Mouse (Mus musculus) megakaryocyte, embryonic 14.5 days (primary cell): ENCODE measurements at regions not wholly inside any gene's neighbourhood (a gene's known extent, or its start where the extent isn't known, plus 50 kb on each side); places are given as distances from the start of the nearest gene placed in this dataset.

Experiments used
- FLI1 ChIP-seq: IDR thresholded peaks from 2 replicates; pipeline ENCODE4 v1.6.1; 2012; ENCODE audit warnings: low read length, inconsistent platforms, mixed read lengths
- GATA1 ChIP-seq: IDR thresholded peaks from 3 replicates; pipeline ENCODE4 v1.6.1; 2012; ENCODE audit warnings: mixed read lengths, low read length, inconsistent platforms, borderline replicate concordance

DNA sequence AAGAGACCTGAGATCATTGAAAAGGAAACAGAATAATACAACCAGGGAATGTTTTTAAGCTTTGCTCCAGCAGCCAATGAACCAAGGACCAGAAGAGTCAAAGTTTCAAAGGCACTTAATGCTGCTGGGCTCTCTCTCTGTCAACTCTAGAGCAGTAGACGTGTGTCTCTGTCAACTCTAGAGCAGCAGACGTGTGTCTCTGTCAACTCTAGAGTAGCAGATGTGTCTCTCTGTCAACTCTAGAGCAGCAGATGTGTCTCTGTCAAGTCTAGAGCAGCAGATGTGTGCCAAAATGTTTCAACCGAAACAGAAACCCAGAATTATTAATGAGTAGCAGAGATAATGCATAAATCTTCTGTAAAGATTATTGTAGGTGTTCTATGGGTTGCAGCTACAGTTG lies 82.1 kb upstream of the Palmd start:
- TF ChIP-seq FLI1 (no peak), GATA1 (no peak)
